Mouse (Mus musculus) A20 (cell line): Measurements from ENCODE around the gene Zdhhc8.
"Not testable (repeated sequence)": the region's sequence is repeated elsewhere in the genome, so short reads cannot be mapped to it uniquely, and the experiment has no call there.

Experiments used
- DNase-seq: peaks from one replicate; pipeline ENCODE4 v3.0.0-alpha.2; 2011; ENCODE audit warnings: low read depth, low spot score

Gene Zdhhc8

GRCm38 (mm10) chr16:18197881-18198280 lies 37.1 kb downstream of the Zdhhc8 start:
- DNase-seq = no peak

- not testable (repeated sequence) for DNase-seq
Observed at GRCm38 (mm10) chr16:18195561-18195960, 39.4 kb downstream of the Zdhhc8 start.

GRCm38 (mm10) chr16:18195068-18195467 lies 39.9 kb downstream of the Zdhhc8 start:
- peak; percentile 19 for DNase-seq

- no peak for DNase-seq
Observed at GRCm38 (mm10) chr16:18194208-18194985, 40.5 kb downstream of the Zdhhc8 start.

GRCm38 (mm10) chr16:18191006-18191405 lies 43.9 kb downstream of the Zdhhc8 start:
- no peak for DNase-seq

- no peak for DNase-seq
Observed at GRCm38 (mm10) chr16:18187221-18187620, 47.7 kb downstream of the Zdhhc8 start.

- no peak for DNase-seq
Observed at GRCm38 (mm10) chr16:18186798-18187197, 48.1 kb downstream of the Zdhhc8 start.

GRCm38 (mm10) chr16:18185715-18186449 lies 49.1 kb downstream of the Zdhhc8 start:
- no peak for DNase-seq

GRCm38 (mm10) chr16:18182766-18183165 lies 52.2 kb downstream of the Zdhhc8 start:
- DNase-seq = no peak

- DNase-seq = no peak
Observed at GRCm38 (mm10) chr16:18181398-18181797, 53.5 kb downstream of the Zdhhc8 start.

- no peak for DNase-seq
Observed at GRCm38 (mm10) chr16:18179591-18179990, 55.3 kb downstream of the Zdhhc8 start.

- no peak for DNase-seq
Observed at GRCm38 (mm10) chr16:18176758-18177157, 58.2 kb downstream of the Zdhhc8 start.

- no peak for DNase-seq
Observed at GRCm38 (mm10) chr16:18175817-18176541, 59.0 kb downstream of the Zdhhc8 start.

- no peak for DNase-seq
Observed at GRCm38 (mm10) chr16:18173788-18174187, 61.1 kb downstream of the Zdhhc8 start.

GRCm38 (mm10) chr16:18173231-18173630 lies 61.7 kb downstream of the Zdhhc8 start:
- DNase-seq = no peak

- peak; percentile 61 for DNase-seq
Observed at GRCm38 (mm10) chr16:18172266-18172855, 62.6 kb downstream of the Zdhhc8 start.
